Mouse (Mus musculus): ENCODE measurements around the gene Itprip. TPM values are rescaled to one million over a fixed set of nuclear protein-coding genes. Genes with fewer than 3 reads are reported as not detected.

Gene Itprip
- polyA plus RNA-seq, 1 experiment: 54.1 TPM

DNA sequence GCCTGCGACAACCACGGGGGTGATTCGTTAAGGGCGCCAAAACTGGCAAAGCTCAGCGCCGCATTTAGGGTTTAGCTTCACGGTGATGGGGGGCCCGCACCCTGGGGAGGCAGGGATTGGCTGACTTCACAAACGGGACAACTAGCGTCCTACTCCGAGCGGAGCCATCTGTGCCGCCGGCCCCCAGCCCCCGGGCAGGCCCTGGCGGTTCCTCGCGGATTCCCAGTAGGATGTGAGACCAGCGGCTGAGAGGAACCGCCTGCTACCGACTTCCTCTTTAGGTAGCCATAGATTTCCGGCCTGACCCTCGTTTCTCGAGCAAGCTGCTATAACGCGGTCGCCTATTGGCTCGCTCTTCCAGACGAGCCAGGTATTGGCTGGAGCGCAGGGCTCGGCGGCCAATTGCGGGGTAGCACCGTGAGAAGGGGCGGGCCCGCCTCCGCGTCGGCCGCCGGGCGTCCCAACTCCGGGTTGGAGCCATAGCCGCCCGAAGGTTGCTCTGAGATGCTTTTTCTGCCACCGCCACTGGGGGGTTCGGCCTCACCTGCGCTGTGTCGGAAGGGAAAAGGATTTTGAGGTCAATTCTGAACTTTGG is 53.6 kb downstream of the Itprip start, which contains the start of gene Gsto2:
Gene Gsto2, plus strand, starts transcription at position 182 of the 595 bp plus-strand sequence.
- H3K36me3 ChIP-seq (ENCODE audit: control insufficient read depth, insufficient read depth): peaks cover 18% of the 10 kb centered on the region
- H3K4me2 ChIP-seq (ENCODE audit: low read depth): peak within 1 kb of the TSS; percentile 92
- TF ChIP-seq POLR2AphosphoS2 (IDR thresholded peaks at IDR 0.05; ENCODE audit: insufficient read length, low read depth) (peak; percentile 78), POLR2A (IDR thresholded peaks at IDR 0.05; ENCODE audit: insufficient read length, low read depth) (peak; percentile 50), REST (IDR thresholded peaks at IDR 0.05; ENCODE audit: insufficient read depth, insufficient read length) (no peak)
- no peak within 1 kb of the TSS for H3ac ChIP-seq (ENCODE audit: control insufficient read depth, insufficient read length)
- peak within 1 kb of the TSS; percentile 28 for H3K4me3 ChIP-seq
- no peaks in the 10 kb centered on the region for H3K79me2 ChIP-seq (ENCODE audit: control insufficient read depth, insufficient read depth)
- no peaks in the 10 kb centered on the region for H3K27me3 ChIP-seq (ENCODE audit: control insufficient read depth, insufficient read depth, insufficient read length)

DNA sequence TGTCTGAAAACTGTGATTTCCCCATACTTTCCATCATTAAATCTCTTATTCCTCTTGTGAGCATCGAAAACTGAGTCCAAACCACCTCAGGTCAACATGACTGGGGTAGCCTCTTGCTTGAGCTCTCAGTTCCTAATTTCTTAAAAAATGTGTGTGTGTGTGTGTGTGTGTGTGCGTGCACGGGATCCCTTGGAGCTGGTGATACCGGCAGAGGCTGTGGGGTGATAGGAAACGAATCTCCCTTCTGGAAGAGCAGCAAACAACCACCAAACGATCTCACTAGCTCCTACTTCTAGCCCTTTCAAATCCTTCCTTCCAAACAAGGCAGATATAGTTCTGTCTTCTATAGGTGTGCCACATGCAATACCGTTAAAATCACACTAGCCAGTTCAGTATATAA is 54.4 kb downstream of the Itprip start:
- Histone ChIP-seq H3K36me3 (ENCODE audit: control insufficient read depth, insufficient read depth) (peaks cover 25% of the 10 kb centered on the region), H3K4me2 (ENCODE audit: low read depth) (peak overlapping the region; percentile 92), H3K4me3 (peak overlapping the region; percentile 28), H3ac (ENCODE audit: control insufficient read depth, insufficient read length) (no peak overlapping the region), H3K79me2 (ENCODE audit: control insufficient read depth, insufficient read depth) (no peaks in the 10 kb centered on the region), H3K27me3 (ENCODE audit: control insufficient read depth, insufficient read depth, insufficient read length) (no peaks in the 10 kb centered on the region)
- TF ChIP-seq TCF3 (IDR thresholded peaks at IDR 0.05; ENCODE audit: insufficient read length, low read depth) (no peak), TCF12 (IDR thresholded peaks at IDR 0.05; ENCODE audit: insufficient read depth, poor library complexity, severe bottlenecking) (no peak), MYOG (IDR thresholded peaks at IDR 0.05; ENCODE audit: control insufficient read depth in 1 of 3, insufficient read depth in 1 of 3, insufficient read length in 2 of 3, low read depth in 2 of 3) (no peak), POLR2A (IDR thresholded peaks at IDR 0.05; ENCODE audit: insufficient read length, low read depth) (no peak), CEBPB (IDR thresholded peaks at IDR 0.05; ENCODE audit: insufficient read depth, poor library complexity, severe bottlenecking) (no peak), SRF (IDR thresholded peaks at IDR 0.05; ENCODE audit: control insufficient read depth, insufficient read length, low read depth) (no peak), MYOD1 (IDR thresholded peaks at IDR 0.05; ENCODE audit: control insufficient read depth in 1 of 3, insufficient read length in 2 of 3, low read depth in 2 of 3) (no peak), REST (IDR thresholded peaks at IDR 0.05; ENCODE audit: insufficient read depth, insufficient read length) (no peak), E2F4 (IDR thresholded peaks at IDR 0.05; ENCODE audit: insufficient read depth) (no peak), MAX (IDR thresholded peaks at IDR 0.05; ENCODE audit: low read depth) (no peak), POLR2AphosphoS2 (IDR thresholded peaks at IDR 0.05; ENCODE audit: insufficient read length, low read depth) (no peak), USF1 (IDR thresholded peaks at IDR 0.05; ENCODE audit: low read depth) (no peak)

DNA sequence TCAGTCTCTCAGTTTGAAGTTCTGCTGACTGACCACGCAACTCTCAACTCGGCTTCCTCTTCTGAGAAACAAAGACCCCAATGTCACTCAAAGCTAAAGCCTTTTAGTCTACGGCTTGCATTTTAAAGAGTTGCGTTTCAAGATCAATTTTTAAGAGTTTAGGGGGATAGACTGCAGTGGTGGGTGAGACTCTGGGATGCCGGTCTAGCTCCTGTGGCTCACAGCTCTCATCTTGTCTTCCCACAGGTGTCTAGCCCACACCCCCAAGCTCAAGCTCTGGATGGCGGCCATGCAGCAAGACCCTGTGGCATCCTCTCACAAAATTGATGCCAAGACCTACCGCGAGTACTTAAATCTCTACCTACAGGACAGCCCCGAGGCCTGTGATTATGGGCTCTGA is 55.0 kb downstream of the Itprip start:
- no peaks in the 10 kb centered on the region for H3K79me2 ChIP-seq (ENCODE audit: control insufficient read depth, insufficient read depth)
- TF ChIP-seq E2F4 (IDR thresholded peaks at IDR 0.05; ENCODE audit: insufficient read depth) (no peak), REST (IDR thresholded peaks at IDR 0.05; ENCODE audit: insufficient read depth, insufficient read length) (no peak), TCF12 (IDR thresholded peaks at IDR 0.05; ENCODE audit: insufficient read depth, poor library complexity, severe bottlenecking) (no peak), USF1 (IDR thresholded peaks at IDR 0.05; ENCODE audit: low read depth) (no peak), POLR2A (IDR thresholded peaks at IDR 0.05; ENCODE audit: insufficient read length, low read depth) (no peak), MYOD1 (IDR thresholded peaks at IDR 0.05; ENCODE audit: control insufficient read depth in 1 of 3, insufficient read length in 2 of 3, low read depth in 2 of 3) (no peak), TCF3 (IDR thresholded peaks at IDR 0.05; ENCODE audit: insufficient read length, low read depth) (no peak), CEBPB (IDR thresholded peaks at IDR 0.05; ENCODE audit: insufficient read depth, poor library complexity, severe bottlenecking) (no peak), MYOG (IDR thresholded peaks at IDR 0.05; ENCODE audit: control insufficient read depth in 1 of 3, insufficient read depth in 1 of 3, insufficient read length in 2 of 3, low read depth in 2 of 3) (no peak), SRF (IDR thresholded peaks at IDR 0.05; ENCODE audit: control insufficient read depth, insufficient read length, low read depth) (no peak), MAX (IDR thresholded peaks at IDR 0.05; ENCODE audit: low read depth) (no peak), POLR2AphosphoS2 (IDR thresholded peaks at IDR 0.05; ENCODE audit: insufficient read length, low read depth) (no peak)
- no peak overlapping the region for H3K4me3 ChIP-seq
- H3K36me3 ChIP-seq (ENCODE audit: control insufficient read depth, insufficient read depth): peaks cover 32% of the 10 kb centered on the region
- no peak overlapping the region for H3K4me2 ChIP-seq (ENCODE audit: low read depth)
- no peaks in the 10 kb centered on the region for H3K27me3 ChIP-seq (ENCODE audit: control insufficient read depth, insufficient read depth, insufficient read length)
- no peak overlapping the region for H3ac ChIP-seq (ENCODE audit: control insufficient read depth, insufficient read length)

GRCm38 (mm10) chr19:47862581-47862980 is 56.5 kb downstream of the Itprip start:
- Histone ChIP-seq H3K4me3 (no peak overlapping the region), H3K36me3 (ENCODE audit: control insufficient read depth, insufficient read depth) (peaks cover 36% of the 10 kb centered on the region), H3ac (ENCODE audit: control insufficient read depth, insufficient read length) (no peak overlapping the region), H3K4me2 (ENCODE audit: low read depth) (no peak overlapping the region), H3K79me2 (ENCODE audit: control insufficient read depth, insufficient read depth) (no peaks in the 10 kb centered on the region), H3K27me3 (ENCODE audit: control insufficient read depth, insufficient read depth, insufficient read length) (no peaks in the 10 kb centered on the region)
- TF ChIP-seq E2F4 (IDR thresholded peaks at IDR 0.05; ENCODE audit: insufficient read depth) (no peak), REST (IDR thresholded peaks at IDR 0.05; ENCODE audit: insufficient read depth, insufficient read length) (no peak), USF1 (IDR thresholded peaks at IDR 0.05; ENCODE audit: low read depth) (no peak), CEBPB (IDR thresholded peaks at IDR 0.05; ENCODE audit: insufficient read depth, poor library complexity, severe bottlenecking) (no peak), POLR2AphosphoS2 (IDR thresholded peaks at IDR 0.05; ENCODE audit: insufficient read length, low read depth) (no peak), MYOG (IDR thresholded peaks at IDR 0.05; ENCODE audit: control insufficient read depth in 1 of 3, insufficient read depth in 1 of 3, insufficient read length in 2 of 3, low read depth in 2 of 3) (no peak), SRF (IDR thresholded peaks at IDR 0.05; ENCODE audit: control insufficient read depth, insufficient read length, low read depth) (no peak), POLR2A (IDR thresholded peaks at IDR 0.05; ENCODE audit: insufficient read length, low read depth) (no peak), MAX (IDR thresholded peaks at IDR 0.05; ENCODE audit: low read depth) (no peak), TCF12 (IDR thresholded peaks at IDR 0.05; ENCODE audit: insufficient read depth, poor library complexity, severe bottlenecking) (no peak), MYOD1 (IDR thresholded peaks at IDR 0.05; ENCODE audit: control insufficient read depth in 1 of 3, insufficient read length in 2 of 3, low read depth in 2 of 3) (no peak), TCF3 (IDR thresholded peaks at IDR 0.05; ENCODE audit: insufficient read length, low read depth) (no peak)
